Mouse (Mus musculus): ENCODE results near the gene Mdn1. TPM values are rescaled to one million over a fixed set of nuclear protein-coding genes. Genes with fewer than 3 reads are reported as not detected.

The Mdn1 gene
- polyA plus RNA-seq (2021): 15.3 TPM

DNA sequence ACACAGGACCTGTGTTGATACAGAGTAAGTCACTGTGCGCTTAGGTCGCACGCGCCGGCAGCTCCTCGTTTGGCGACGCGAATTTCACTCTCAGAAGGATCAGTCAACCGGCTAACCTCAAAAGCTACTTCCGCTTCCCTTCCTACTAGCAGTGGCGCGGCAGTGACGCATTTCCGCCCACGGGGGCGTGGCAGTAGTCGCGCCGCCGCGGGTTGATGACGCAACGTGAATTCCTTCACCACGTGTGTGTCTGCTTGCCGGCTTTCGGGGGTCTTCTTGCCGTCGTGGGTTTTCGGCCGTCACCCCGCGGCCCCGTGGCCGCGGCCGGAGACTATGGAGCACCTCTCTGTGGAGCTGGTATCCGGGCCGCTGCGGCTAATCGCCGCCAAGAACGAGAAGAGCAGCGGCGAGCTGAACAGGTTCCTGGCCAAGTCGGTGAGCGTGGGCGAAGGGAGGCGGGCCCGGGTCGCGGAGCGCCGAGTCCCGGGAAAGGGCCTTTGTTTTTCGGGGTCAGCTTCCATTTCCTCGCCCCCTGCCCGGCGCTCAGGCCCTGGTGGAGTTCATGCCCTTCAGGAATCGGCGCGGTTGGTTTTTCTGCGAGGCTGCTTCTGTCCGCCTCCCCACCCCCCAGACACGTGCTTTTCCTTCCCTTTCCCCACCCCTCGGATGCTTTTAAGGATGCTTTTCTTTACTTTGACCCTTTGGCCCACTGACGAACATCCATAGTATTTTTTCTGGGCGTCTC lies at the start of gene Mdn1:
Gene Mdn1 (plus strand): TSS at position 202 of the 745 bp plus-strand sequence.
- H3K27me3 ChIP-seq: no peaks in the 10 kb centered on the region
- ATAC-seq: peak; percentile 94
- ChIA-PET POLR2A (interaction anchor here (0.7 to 1.1 kb wide), 3 partner anchors 25 to 41 kb away, joined by 3 to 4 read pairs (median 3); no protein-coding TSS in a partner anchor), CTCF (interaction anchor here (1.5 kb wide), 1 partner anchor 41 kb away, joined by 3 read pairs; the partner anchor contains the start of gene Casp8ap2)
- TF ChIP-seq CTCF (IDR thresholded peaks at IDR 0.05): no peak
- DNase-seq (ENCODE audit: low read depth, low spot score): peak; percentile 69
- in situ Hi-C loops (cut with MboI; ENCODE audit: low pct_unique_long_range_greater_than_20kb): no loop called here

DNA sequence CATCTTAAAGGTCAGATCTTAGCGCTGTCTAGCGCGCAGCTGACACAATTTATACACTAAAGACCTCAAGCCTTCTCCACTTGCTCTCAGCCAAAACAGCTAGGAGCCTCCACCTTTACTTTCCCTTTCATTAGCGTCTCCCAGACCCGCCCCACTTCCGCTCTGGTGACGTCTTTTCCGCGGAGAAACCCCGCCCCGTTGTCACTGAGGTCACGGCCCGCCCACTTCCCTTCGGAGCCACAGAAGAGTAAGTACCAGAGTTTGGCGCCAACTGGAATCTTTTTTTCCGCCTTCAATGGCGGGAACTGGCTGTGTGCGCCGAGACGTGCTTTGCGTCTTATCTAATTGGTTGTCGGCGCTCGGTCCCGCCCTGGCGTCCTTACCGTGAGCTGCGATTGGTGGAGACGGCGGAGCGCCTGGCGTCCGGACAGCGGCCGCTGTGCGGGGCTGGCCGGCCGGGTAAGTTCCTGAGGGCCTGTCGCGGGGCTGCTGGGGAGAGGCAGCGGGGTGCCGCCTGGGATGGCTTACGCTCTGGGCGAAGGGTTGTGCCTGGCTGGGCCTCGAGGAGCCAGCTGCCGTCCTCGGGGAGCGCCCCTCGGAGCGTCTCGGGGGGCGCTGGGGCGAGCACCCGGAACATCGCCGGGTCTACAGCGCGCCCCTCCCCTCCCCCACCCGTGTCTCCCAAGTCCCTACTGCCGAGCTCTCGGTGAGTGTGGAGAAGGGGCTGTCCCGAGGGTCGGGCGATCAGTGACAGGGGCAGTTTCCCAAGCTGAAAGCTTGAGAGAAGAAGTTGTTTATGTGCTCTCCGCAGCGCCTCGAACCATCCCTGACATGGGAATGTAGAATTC lies 41.7 kb upstream of the Mdn1 start, which contains the start of gene Casp8ap2:
Gene Casp8ap2 (plus strand): TSS at position 418 of the 848 bp plus-strand sequence.
- TF ChIP-seq CTCF (IDR thresholded peaks at IDR 0.05): no peak
- CTCF ChIA-PET: interaction anchor here (1.2 to 1.4 kb wide), 2 partner anchors 41 to 559 kb away, joined by 3 read pairs; partner anchors contain the start of gene Mdn1
- ATAC-seq (peak; percentile 100), DNase-seq (ENCODE audit: low read depth, low spot score) (peak; percentile 94)
- POLR2A ChIA-PET: interaction anchor here (0.8 kb wide), 1 partner anchor 42 kb away, joined by 4 read pairs; the partner anchor contains the start of gene Mdn1
- no peaks in the 10 kb centered on the region for H3K27me3 ChIP-seq
- in situ Hi-C loops (cut with MboI; ENCODE audit: low pct_unique_long_range_greater_than_20kb): loop anchor here (25.0 kb wide), 1 partner anchor 397 kb away; no protein-coding TSS in a partner anchor

DNA sequence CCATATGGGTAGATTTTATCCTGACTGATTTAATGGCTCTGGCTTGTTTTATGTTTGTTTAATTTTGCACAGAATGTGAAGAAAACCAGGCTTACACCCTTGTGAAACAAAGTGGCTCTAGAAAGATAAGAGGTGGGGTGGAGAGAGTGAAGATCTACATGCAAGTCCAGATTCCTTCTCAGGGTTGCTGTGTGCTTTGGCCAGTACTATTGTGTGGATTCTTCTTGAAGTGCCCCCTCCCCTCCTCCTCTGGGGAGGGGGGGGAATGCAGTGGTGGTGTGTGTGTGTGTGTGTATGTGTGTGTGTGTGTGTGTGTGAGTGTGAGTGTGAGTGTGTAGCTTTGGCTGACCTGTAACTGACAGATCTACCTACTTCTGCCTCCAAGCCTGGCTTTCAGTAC lies 35.3 kb upstream of the Mdn1 start:
- TF ChIP-seq CTCF (IDR thresholded peaks at IDR 0.05): no peak
- DNase-seq (ENCODE audit: low read depth, low spot score): no peak
- ATAC-seq: no peak
- CTCF ChIA-PET: no interaction called here
- in situ Hi-C loops (cut with MboI; ENCODE audit: low pct_unique_long_range_greater_than_20kb): loop anchor here (25.0 kb wide), 1 partner anchor 391 kb away; no protein-coding TSS in a partner anchor
- no peaks in the 10 kb centered on the region for H3K27me3 ChIP-seq
- POLR2A ChIA-PET: no interaction called here

GRCm38 (mm10) chr4:32651669-32652068 lies 5.2 kb upstream of the Mdn1 start:
- DNase-seq (ENCODE audit: low read depth, low spot score): no peak
- H3K27me3 ChIP-seq: no peaks in the 10 kb centered on the region
- in situ Hi-C loops (cut with MboI; ENCODE audit: low pct_unique_long_range_greater_than_20kb): no loop called here
- ChIA-PET POLR2A (no interaction called here), CTCF (no interaction called here)
- no peak for ATAC-seq
- TF ChIP-seq CTCF (IDR thresholded peaks at IDR 0.05): no peak

GRCm38 (mm10) chr4:32656146-32656904 lies 594 bp upstream of the Mdn1 start:
- no peak for TF ChIP-seq CTCF (IDR thresholded peaks at IDR 0.05)
- H3K27me3 ChIP-seq: no peaks in the 10 kb centered on the region
- ChIA-PET CTCF (interaction anchor here (1.5 kb wide), 1 partner anchor 41 kb away, joined by 3 read pairs; the partner anchor contains the start of gene Casp8ap2), POLR2A (interaction anchor here (0.7 to 1.1 kb wide), 2 partner anchors 24 to 40 kb away, joined by 3 to 4 read pairs; no protein-coding TSS in a partner anchor)
- in situ Hi-C loops (cut with MboI; ENCODE audit: low pct_unique_long_range_greater_than_20kb): no loop called here
- DNase-seq (ENCODE audit: low read depth, low spot score) (no peak), ATAC-seq (no peak)

GRCm38 (mm10) chr4:32665843-32666242 lies 8.9 kb downstream of the Mdn1 start:
- no peak for DNase-seq (ENCODE audit: low read depth, low spot score)
- ATAC-seq: no peak
- POLR2A ChIA-PET: no interaction called here
- H3K27me3 ChIP-seq: no peaks in the 10 kb centered on the region
- CTCF ChIA-PET: no interaction called here
- in situ Hi-C loops (cut with MboI; ENCODE audit: low pct_unique_long_range_greater_than_20kb): no loop called here
- no peak for TF ChIP-seq CTCF (IDR thresholded peaks at IDR 0.05)

- peak; percentile 10 for TF ChIP-seq CTCF (IDR thresholded peaks at IDR 0.05)
- ATAC-seq: no peak
- in situ Hi-C loops (cut with MboI; ENCODE audit: low pct_unique_long_range_greater_than_20kb): no loop called here
- DNase-seq (ENCODE audit: low read depth, low spot score): no peak
- ChIA-PET CTCF (no interaction called here), POLR2A (no interaction called here)
- H3K27me3 ChIP-seq: no peaks in the 10 kb centered on the region
Measured at GRCm38 (mm10) chr4:32668291-32668690, 11.4 kb downstream of the Mdn1 start.

- in situ Hi-C loops (cut with MboI; ENCODE audit: low pct_unique_long_range_greater_than_20kb): loop anchor here (5.0 kb wide), 1 partner anchor 38 kb away; no protein-coding TSS in a partner anchor
- ChIA-PET CTCF (interaction anchor here (0.9 to 1.0 kb wide), 2 partner anchors 10 to 12 kb away, joined by 3 read pairs; no protein-coding TSS in a partner anchor), POLR2A (interaction anchor here (0.6 kb wide), 1 partner anchor 617 kb away, joined by 3 read pairs; no protein-coding TSS in a partner anchor)
- H3K27me3 ChIP-seq: no peaks in the 10 kb centered on the region
- ATAC-seq (no peak), DNase-seq (ENCODE audit: low read depth, low spot score) (no peak)
- TF ChIP-seq CTCF (IDR thresholded peaks at IDR 0.05): no peak
Measured at GRCm38 (mm10) chr4:32669825-32670224, 12.9 kb downstream of the Mdn1 start.

DNA sequence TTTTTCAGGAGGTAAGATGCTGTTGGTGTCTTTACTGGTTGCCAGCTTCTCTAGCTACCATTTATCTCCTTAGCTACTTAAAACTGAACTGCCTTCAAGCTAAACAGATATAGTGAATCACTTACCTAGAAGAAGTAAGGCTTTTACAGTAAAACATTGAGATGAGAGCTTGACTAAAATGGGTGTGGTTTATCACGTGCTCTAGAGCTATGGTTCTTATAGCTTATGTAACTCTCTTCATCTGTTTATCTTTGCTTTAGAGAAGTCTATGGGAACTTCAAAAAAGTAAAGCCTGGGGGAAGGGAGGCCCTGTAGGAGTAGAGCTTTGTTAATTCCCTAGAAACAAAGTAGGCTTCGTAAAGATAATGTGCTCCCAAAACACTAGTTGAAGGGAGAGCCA lies 17.1 kb downstream of the Mdn1 start:
- ATAC-seq (no peak), DNase-seq (ENCODE audit: low read depth, low spot score) (no peak)
- TF ChIP-seq CTCF (IDR thresholded peaks at IDR 0.05): no peak
- ChIA-PET POLR2A (no interaction called here), CTCF (interaction anchor here (0.7 kb wide), 1 partner anchor 87 kb away, joined by 3 read pairs; no protein-coding TSS in a partner anchor)
- no peaks in the 10 kb centered on the region for H3K27me3 ChIP-seq
- in situ Hi-C loops (cut with MboI; ENCODE audit: low pct_unique_long_range_greater_than_20kb): loop anchor here (5.0 kb wide), 1 partner anchor 42 kb away; no protein-coding TSS in a partner anchor

- ChIA-PET POLR2A (no interaction called here), CTCF (no interaction called here)
- DNase-seq (ENCODE audit: low read depth, low spot score) (no peak), ATAC-seq (no peak)
- TF ChIP-seq CTCF (IDR thresholded peaks at IDR 0.05): no peak
- H3K27me3 ChIP-seq: no peaks in the 10 kb centered on the region
- in situ Hi-C loops (cut with MboI; ENCODE audit: low pct_unique_long_range_greater_than_20kb): no loop called here
Measured at GRCm38 (mm10) chr4:32677471-32677870, 20.6 kb downstream of the Mdn1 start.
